Mouse (Mus musculus): ENCODE data around the gene Ptpn5. TPM values are rescaled to one million over a fixed set of nuclear protein-coding genes. Genes with fewer than 3 reads are reported as not detected.

Ptpn5 gene
- total RNA-seq, 2 experiments from 2014 or later, result not detected

- no peak for DNase-seq (ENCODE audit: low spot score in 2 of 2)
Measured at GRCm38 (mm10) chr7:47112036-47112435, 21.4 kb downstream of the Ptpn5 start.

- no peak for DNase-seq (ENCODE audit: low spot score in 2 of 2)
Measured at GRCm38 (mm10) chr7:47111121-47111520, 22.4 kb downstream of the Ptpn5 start.

GRCm38 (mm10) chr7:47110511-47110910 lies 23.0 kb downstream of the Ptpn5 start:
- no peak for DNase-seq (ENCODE audit: low spot score in 2 of 2)

GRCm38 (mm10) chr7:47108779-47109189 lies 24.7 kb downstream of the Ptpn5 start:
- DNase-seq (ENCODE audit: low spot score in 2 of 2), result no peak

GRCm38 (mm10) chr7:47106949-47107348 lies 26.5 kb downstream of the Ptpn5 start:
- no peak for DNase-seq (ENCODE audit: low spot score in 2 of 2)

GRCm38 (mm10) chr7:47103671-47104414 lies 29.6 kb downstream of the Ptpn5 start:
- no peak for DNase-seq (ENCODE audit: low spot score in 2 of 2)

GRCm38 (mm10) chr7:47102970-47103369 lies 30.5 kb downstream of the Ptpn5 start:
- no peak for DNase-seq (ENCODE audit: low spot score in 2 of 2)

- DNase-seq (ENCODE audit: low spot score in 2 of 2), result no peak
Measured at GRCm38 (mm10) chr7:47100615-47101014, 32.9 kb downstream of the Ptpn5 start.

- DNase-seq (ENCODE audit: low spot score in 2 of 2), result no peak
Measured at GRCm38 (mm10) chr7:47099306-47099705, 34.2 kb downstream of the Ptpn5 start.

- DNase-seq (ENCODE audit: low spot score in 2 of 2), result no peak
Measured at GRCm38 (mm10) chr7:47098044-47098443, 35.4 kb downstream of the Ptpn5 start.

- DNase-seq (ENCODE audit: low spot score in 2 of 2), result no peak
Measured at GRCm38 (mm10) chr7:47094969-47095368, 38.5 kb downstream of the Ptpn5 start.

GRCm38 (mm10) chr7:47093935-47094334 lies 39.5 kb downstream of the Ptpn5 start:
- no peak for DNase-seq (ENCODE audit: low spot score in 2 of 2)

GRCm38 (mm10) chr7:47085075-47085474 lies 48.4 kb downstream of the Ptpn5 start:
- DNase-seq (ENCODE audit: low spot score in 2 of 2), result no peak

- DNase-seq (ENCODE audit: low spot score in 2 of 2), result peak; percentile 50 to 66
Measured at GRCm38 (mm10) chr7:47081277-47081676, 52.2 kb downstream of the Ptpn5 start.

GRCm38 (mm10) chr7:47080868-47081267 lies 52.6 kb downstream of the Ptpn5 start:
- peak in 1 of 2 experiments; percentile 30 for DNase-seq (ENCODE audit: low spot score in 2 of 2)

- peak in 1 of 2 experiments; percentile 41 for DNase-seq (ENCODE audit: low spot score in 2 of 2)
Measured at GRCm38 (mm10) chr7:47077451-47077850, 56.0 kb downstream of the Ptpn5 start.

GRCm38 (mm10) chr7:47076729-47077128 lies 56.8 kb downstream of the Ptpn5 start:
- no peak for DNase-seq (ENCODE audit: low spot score in 2 of 2)

- no peak for DNase-seq (ENCODE audit: low spot score in 2 of 2)
Measured at GRCm38 (mm10) chr7:47076193-47076592, 57.3 kb downstream of the Ptpn5 start.

- DNase-seq (ENCODE audit: low spot score in 2 of 2), result no peak
Measured at GRCm38 (mm10) chr7:47073536-47074521, 59.7 kb downstream of the Ptpn5 start.

- DNase-seq (ENCODE audit: low spot score in 2 of 2), result no peak
Measured at GRCm38 (mm10) chr7:47072551-47072950, 60.9 kb downstream of the Ptpn5 start.

GRCm38 (mm10) chr7:47067879-47068278 lies 65.6 kb downstream of the Ptpn5 start:
- DNase-seq (ENCODE audit: low spot score in 2 of 2), result no peak

GRCm38 (mm10) chr7:47066942-47067341 lies 66.5 kb downstream of the Ptpn5 start:
- no peak for DNase-seq (ENCODE audit: low spot score in 2 of 2)

All from gastrocnemius, postnatal 4 days (tissue).